Mouse (Mus musculus) MEL (cell line): ENCODE results near the gene Krt18.

Experiments used
- CTCF ChIP-seq, 3 experiments: IDR thresholded peaks in 2 of 3; conservative IDR thresholded peaks in 1 of 3; 2 replicates each; pipeline ENCODE4 v1.5.1; 2011 to 2012; ENCODE audit warnings: low read length in 3 of 3, low read depth in 2 of 3, mild to moderate bottlenecking in 2 of 3, improper control_type of control experiment in 1 of 3, inconsistent platforms in 1 of 3, mixed read lengths in 1 of 3, moderate library complexity in 1 of 3; ENCODE audit not compliant: control insufficient read depth in 1 of 3, insufficient read depth in 1 of 3, poor library complexity in 1 of 3, severe bottlenecking in 1 of 3
- POLR2A ChIP-seq, 2 experiments: IDR thresholded peaks; 2 replicates each; pipeline ENCODE4 v1.6.1; 2011 to 2012; ENCODE audit warnings: low read length in 2 of 2, mild to moderate bottlenecking in 2 of 2, control low read depth in 1 of 2, improper control_type of control experiment in 1 of 2, low read depth in 1 of 2, moderate library complexity in 1 of 2; ENCODE audit not compliant: control insufficient read depth in 1 of 2, insufficient read depth in 1 of 2, poor library complexity in 1 of 2
- POLR2AphosphoS5 ChIP-seq: IDR thresholded peaks from 2 replicates; pipeline ENCODE4 v1.6.1; 2012; ENCODE audit warnings: low read depth, borderline replicate concordance, mild to moderate bottlenecking, inconsistent platforms, low read length, moderate library complexity, mixed read lengths
- RCOR1 ChIP-seq: IDR thresholded peaks from 2 replicates; pipeline ENCODE4 v1.6.1; 2012; ENCODE audit warnings: low read depth, mild to moderate bottlenecking, inconsistent platforms, low read length, improper control_type of control experiment

DNA sequence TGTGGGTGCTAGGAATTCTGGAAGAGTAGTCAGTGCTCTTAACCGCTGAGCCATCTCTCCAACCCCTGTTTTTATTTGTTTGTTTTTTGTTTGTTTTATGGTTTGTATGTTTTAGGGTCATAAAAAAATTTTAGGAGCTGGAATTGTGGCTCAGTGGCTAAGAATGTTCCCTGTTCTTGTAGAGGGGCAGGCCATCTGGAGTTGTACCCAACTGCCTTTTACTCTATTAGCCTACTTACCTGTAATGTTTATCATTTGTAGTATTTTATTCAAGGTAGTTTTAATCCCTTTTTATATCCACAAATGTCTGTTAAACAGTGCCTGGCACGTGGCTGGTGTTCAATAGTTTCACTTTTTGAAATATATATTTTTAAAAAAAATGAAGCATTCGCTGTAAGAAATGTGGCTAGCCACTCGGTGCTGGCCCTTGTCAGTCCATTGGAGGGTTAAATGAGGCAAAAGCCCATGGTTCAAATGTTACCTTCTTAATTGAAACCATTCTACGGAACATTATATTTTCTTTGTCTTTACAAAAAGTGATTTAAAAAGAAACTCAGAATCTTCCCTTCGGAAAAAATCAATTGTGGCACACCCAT lies 45.1 kb downstream of the Krt18 start:
- no peak for TF ChIP-seq POLR2AphosphoS5
- no peak; a peak in 1 of 4 replicates for TF ChIP-seq POLR2A (IDR thresholded peaks at IDR 0.05; ENCODE audit: control insufficient read depth in 1 of 2, insufficient read depth in 1 of 2, low read depth in 1 of 2, low read length in 2 of 2, poor library complexity in 1 of 2)
- no peak for TF ChIP-seq CTCF (IDR thresholded peaks at IDR 0.05 in 2 of 3, conservative IDR thresholded peaks at IDR 0.05 in 1 of 3; ENCODE audit: control insufficient read depth in 1 of 3, insufficient read depth in 1 of 3, low read depth in 2 of 3, low read length in 3 of 3, poor library complexity in 1 of 3, severe bottlenecking in 1 of 3)
- TF ChIP-seq RCOR1 = no peak
